Mouse (Mus musculus): Measurements from ENCODE around the gene Sumf2. TPM values are rescaled to one million over a fixed set of nuclear protein-coding genes. Genes with fewer than 3 reads are reported as not detected.

Sumf2 gene
- polyA plus RNA-seq, 1 experiment from 2014 or later = 43.9 TPM

DNA sequence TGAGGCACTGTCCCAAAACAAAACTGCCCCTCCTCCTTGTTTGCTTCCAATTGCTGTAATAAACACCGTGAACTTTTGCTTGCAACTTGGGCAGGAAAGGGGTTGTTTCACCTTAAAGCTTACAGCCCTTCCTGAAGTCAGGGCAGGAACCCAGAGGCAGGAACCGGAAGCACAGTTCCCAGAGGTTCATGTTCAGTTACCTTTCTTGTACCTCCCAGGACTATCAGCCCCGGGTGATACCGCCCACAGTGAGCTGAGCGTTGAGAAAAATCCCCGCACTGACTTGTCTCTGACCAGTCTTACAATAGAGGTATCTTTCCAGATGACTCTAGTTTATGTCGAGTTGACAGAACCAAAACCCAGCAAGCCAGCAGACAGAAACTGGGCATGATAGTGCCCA, 62.8 kb downstream of the Sumf2 start:
- no peak overlapping the region for H3K4me2 ChIP-seq (replicated peaks)

More for the DNA sequence above, 62.8 kb downstream of the Sumf2 start:
- Histone ChIP-seq H3K27me3 (replicated peaks) (no peaks in the 10 kb centered on the region), H3K36me3 (no peaks in the 10 kb centered on the region), H3K4me1 (peaks cover 7% of the 10 kb centered on the region; the same call in 1 of the 2 replicates), H3K27ac (no peak overlapping the region), H3K9ac (no peak overlapping the region), H3K4me3 (no peak overlapping the region), H3K9me3 (no peaks in the 10 kb centered on the region)
- no peak for ATAC-seq (ENCODE audit: low FRiP score, low read depth)
- WGBS = 80% methylated on average over 7 of the region's 7 CpGs

Other genes with a start within 250 kb of the Sumf2 start
- 5.7 and 7.5 TPM in 2 replicates for gene Zfp11, start 176.9 kb upstream of the Sumf2 start, polyA plus RNA-seq (2016; fragmentation: Nextera tagmentation; extraction: Ambion mirVana)
- gene Sept14, start 138.5 kb upstream of the Sumf2 start, polyA plus RNA-seq (2016; fragmentation: Nextera tagmentation; extraction: Ambion mirVana) = not detected in 2 replicates
- 153 and 156 TPM in 2 replicates for gene Mrps17, start 131.5 kb upstream of the Sumf2 start, polyA plus RNA-seq (2016; fragmentation: Nextera tagmentation; extraction: Ambion mirVana)
- gene Nipsnap2, start 121.9 kb upstream of the Sumf2 start, polyA plus RNA-seq (2016; fragmentation: Nextera tagmentation; extraction: Ambion mirVana) = 73.0 and 77.7 TPM in 2 replicates
- gene Psph, start 59.5 kb upstream of the Sumf2 start, polyA plus RNA-seq (2016; fragmentation: Nextera tagmentation; extraction: Ambion mirVana) = 32.4 and 35.3 TPM in 2 replicates
- gene Chchd2, start 40.5 kb downstream of the Sumf2 start, polyA plus RNA-seq (2016; fragmentation: Nextera tagmentation; extraction: Ambion mirVana) = 806 and 883 TPM in 2 replicates
- gene Zbed5, start 48.7 kb downstream of the Sumf2 start, polyA plus RNA-seq (2016; fragmentation: Nextera tagmentation; extraction: Ambion mirVana) = 10.0 and 10.8 TPM in 2 replicates
- gene Phkg1, start 51.6 kb downstream of the Sumf2 start, polyA plus RNA-seq (2016; fragmentation: Nextera tagmentation; extraction: Ambion mirVana) = 0.24 and 0.38 TPM in 2 replicates
- gene Nupr1l, start 61.6 kb downstream of the Sumf2 start, polyA plus RNA-seq (2016; fragmentation: Nextera tagmentation; extraction: Ambion mirVana) = 4.7 and 5.0 TPM in 2 replicates
- 39.2 and 42.3 TPM in 2 replicates for gene Vkorc1l1, start 95.0 kb downstream of the Sumf2 start, polyA plus RNA-seq (2016; fragmentation: Nextera tagmentation; extraction: Ambion mirVana)
- 29.6 TPM in 2 replicates for gene Gusb, start 156.1 kb downstream of the Sumf2 start, polyA plus RNA-seq (2016; fragmentation: Nextera tagmentation; extraction: Ambion mirVana)
- gene Asl, start 182.3 kb downstream of the Sumf2 start, polyA plus RNA-seq (2016; fragmentation: Nextera tagmentation; extraction: Ambion mirVana) = 31.7 and 37.2 TPM in 2 replicates
- gene Crcp, start 182.3 kb downstream of the Sumf2 start, polyA plus RNA-seq (2016; fragmentation: Nextera tagmentation; extraction: Ambion mirVana) = 61.5 and 65.3 TPM in 2 replicates
- 56.4 and 58.4 TPM in 2 replicates for gene Tpst1, start 226.3 kb downstream of the Sumf2 start, polyA plus RNA-seq (2016; fragmentation: Nextera tagmentation; extraction: Ambion mirVana)

All from neural tube, embryonic 12.5 days (tissue).